Comparison of ENCODE assay signal across 8 mouse cellular contexts in the genomic region with DNA sequence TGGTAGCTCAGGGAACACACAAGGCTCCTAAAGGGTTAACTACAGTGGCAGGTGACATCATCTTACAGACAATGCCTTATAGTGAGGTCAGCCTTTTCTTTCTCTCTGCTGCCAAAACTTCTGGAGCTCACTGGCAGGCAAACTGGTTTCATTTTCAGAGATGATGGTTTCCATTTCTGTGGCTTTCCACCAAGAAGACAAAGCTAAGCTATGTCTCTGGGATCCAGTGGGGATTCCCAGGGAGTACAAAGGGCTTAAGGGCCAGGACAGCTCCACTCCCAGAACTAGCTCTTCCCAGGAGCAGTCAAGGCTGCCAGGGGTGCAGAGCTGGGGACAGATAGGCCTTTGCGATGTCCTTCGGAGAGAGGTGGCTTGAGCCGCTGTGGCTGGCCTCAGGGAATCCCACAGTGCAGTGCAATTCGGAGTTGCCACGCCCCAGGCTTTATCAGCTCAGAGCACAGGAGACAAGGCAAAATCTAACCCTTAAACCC. TPM values are rescaled to one million over a fixed set of nuclear protein-coding genes. Genes with fewer than 3 reads are reported as not detected.
DNase-seq lines count a peak whose midpoint lies in the region; ATAC-seq and TF ChIP-seq lines count a peak whose summit lies in the region.

No protein-coding gene starts in this region.

- no peak for TF ChIP-seq CTCF in bone marrow macrophage, adult 2 months (IDR thresholded peaks at IDR 0.05; ENCODE audit: low read depth, low read length)

- H3K27me3 ChIP-seq in limb, embryonic 12.5 days: no peaks in the 10 kb centered on the region
- no peaks in the 10 kb centered on the region for H3K27me3 ChIP-seq in limb, embryonic 10.5 days (ENCODE audit: low read depth, poor library complexity, severe bottlenecking)

- peaks cover 36% of the 10 kb centered on the region for H3K4me1 ChIP-seq in limb, embryonic 12.5 days (replicated peaks)
- peaks cover 39% of the 10 kb centered on the region for H3K4me1 ChIP-seq in limb, embryonic 10.5 days
- H3K4me1 ChIP-seq in bone marrow macrophage, adult 2 months (ENCODE audit: control insufficient read depth, insufficient read depth, low read length): peaks cover 32% of the 10 kb centered on the region

- no peak for TF ChIP-seq POLR2A in bone marrow macrophage, adult 2 months (IDR thresholded peaks at IDR 0.05; ENCODE audit: borderline replicate concordance, low read depth, low read length)

- ATAC-seq in limb, embryonic 12.5 days (ENCODE audit: insufficient number of reproducible peaks, insufficient read depth, low FRiP score, low TSS enrichment, low read depth): no peak
- 0 out of 2 replicates have a peak, but pooled peaks have one; percentile 14 for ATAC-seq in megakaryocyte-erythroid progenitor cell, adult 5-6 weeks (replicated peaks; ENCODE audit: low FRiP score, low TSS enrichment, poor library complexity, severe bottlenecking)

- no peak overlapping the region for H3K4me2 ChIP-seq in limb, embryonic 12.5 days

- no peak for DNase-seq in limb, embryonic 10.5 days (ENCODE audit: low spot score)
- peak; percentile 25 to 49 for DNase-seq in heart, postnatal 36 days
- DNase-seq in urinary bladder, adult 2 months (ENCODE audit: low spot score): no peak
- DNase-seq in embryo, embryonic 10.5 days (ENCODE audit: low spot score): no peak
- DNase-seq in frontal cortex, adult 2 months (ENCODE audit: extremely low spot score in 1 of 2, low spot score in 1 of 2): no peak

- no peak overlapping the region for H3K4me3 ChIP-seq in limb, embryonic 12.5 days (replicated peaks)
- H3K4me3 ChIP-seq in limb, embryonic 10.5 days: no peak overlapping the region
- no peak overlapping the region for H3K4me3 ChIP-seq in bone marrow macrophage, adult 2 months (ENCODE audit: insufficient read depth, low read length)

- intact Hi-C loops in heart, postnatal 36 days (cut with DNase I): loop anchor here (1.0 kb wide), 1 partner anchor 27 kb away; no protein-coding TSS in a partner anchor

- H3K36me3 ChIP-seq in limb, embryonic 12.5 days: peaks cover 53% of the 10 kb centered on the region
- H3K36me3 ChIP-seq in limb, embryonic 10.5 days: peaks cover 50% of the 10 kb centered on the region

- H3K9me3 ChIP-seq in limb, embryonic 12.5 days: peaks cover 3% of the 10 kb centered on the region; the same call in 1 of the 2 replicates
- no peaks in the 10 kb centered on the region for H3K9me3 ChIP-seq in limb, embryonic 10.5 days (replicated peaks)

- H3K9ac ChIP-seq in limb, embryonic 12.5 days (replicated peaks): no peak overlapping the region

- 75% methylated on average over 5 of the region's 5 CpGs for WGBS in limb, embryonic 12.5 days
- 83% methylated on average over 5 of the region's 5 CpGs for WGBS in limb, embryonic 10.5 days

- 0 out of 2 replicates have a peak overlapping the region, but pooled peaks have one; percentile 4 for H3K27ac ChIP-seq in limb, embryonic 12.5 days
- H3K27ac ChIP-seq in limb, embryonic 10.5 days: no peak overlapping the region
- peak overlapping the region; percentile 31 for H3K27ac ChIP-seq in bone marrow macrophage, adult 2 months (ENCODE audit: insufficient read depth, low read depth, low read length)

RNA-seq across cellular contexts. Expression of a gene that starts 23.5 kb away (rescaled TPM):
- polyA plus RNA-seq in limb, embryonic 12.5 days (2016; fragmentation: Nextera tagmentation; extraction: Ambion mirVana): 37.2 and 41.4 TPM in 2 replicates
- 43.5 and 48.7 TPM in 2 replicates for polyA plus RNA-seq in limb, embryonic 10.5 days (2016; fragmentation: Nextera tagmentation; extraction: Ambion mirVana)
- 24.6 and 25.2 TPM in 2 replicates for polyA plus RNA-seq in bone marrow macrophage, adult 2 months (2012; ENCODE audit: insufficient read depth, insufficient read length, missing spikeins)
- 10 to 100 TPM; 11.4 to 11.7 TPM for total RNA-seq in heart, postnatal 36 days (2021)
- 12.5 and 14.1 TPM in 2 replicates for total RNA-seq in megakaryocyte-erythroid progenitor cell, adult 5-6 weeks (2014; fragmentation: Nextera tagmentation)
- total RNA-seq in megakaryocyte-erythroid progenitor cell, adult 5-6 weeks (2017): 10.7 and 14.3 TPM in 2 replicates
- polyA plus RNA-seq in urinary bladder, adult 2 months (2012; rRNA removed): 20.7 and 21.6 TPM in 2 replicates
- 13.1 and 15.6 TPM in 2 replicates for polyA plus RNA-seq in frontal cortex, adult 2 months (2012; rRNA removed)

RNA-seq across cellular contexts. Expression of a gene that starts 26.1 kb away (rescaled TPM):
- polyA plus RNA-seq in limb, embryonic 12.5 days (2016; fragmentation: Nextera tagmentation; extraction: Ambion mirVana): 1.2 and 2.1 TPM in 2 replicates
- polyA plus RNA-seq in limb, embryonic 10.5 days (2016; fragmentation: Nextera tagmentation; extraction: Ambion mirVana): 1.8 TPM in 2 replicates
- polyA plus RNA-seq in bone marrow macrophage, adult 2 months (2012; ENCODE audit: insufficient read depth, insufficient read length, missing spikeins): 74.2 and 78.0 TPM in 2 replicates
- total RNA-seq in heart, postnatal 36 days (2021): 1 to 10 TPM; 3.4 to 4.2 TPM
- 10.0 and 20.1 TPM in 2 replicates for total RNA-seq in megakaryocyte-erythroid progenitor cell, adult 5-6 weeks (2014; fragmentation: Nextera tagmentation)
- total RNA-seq in megakaryocyte-erythroid progenitor cell, adult 5-6 weeks (2017): 11.7 and 11.9 TPM in 2 replicates
- polyA plus RNA-seq in urinary bladder, adult 2 months (2012; rRNA removed): 19.2 and 25.1 TPM in 2 replicates
- polyA plus RNA-seq in frontal cortex, adult 2 months (2012; rRNA removed): 7.8 and 8.7 TPM in 2 replicates

RNA-seq across cellular contexts. Expression of a gene that starts 42.4 kb away (rescaled TPM):
- 5.5 and 6.6 TPM in 2 replicates for polyA plus RNA-seq in limb, embryonic 12.5 days (2016; fragmentation: Nextera tagmentation; extraction: Ambion mirVana)
- polyA plus RNA-seq in limb, embryonic 10.5 days (2016; fragmentation: Nextera tagmentation; extraction: Ambion mirVana): 5.2 and 5.9 TPM in 2 replicates
- 0.61 and 0.70 TPM in 2 replicates for polyA plus RNA-seq in bone marrow macrophage, adult 2 months (2012; ENCODE audit: insufficient read depth, insufficient read length, missing spikeins)
- total RNA-seq in heart, postnatal 36 days (2021): under 1 TPM; 0.57 to 0.64 TPM
- 5.3 and 5.9 TPM in 2 replicates for total RNA-seq in megakaryocyte-erythroid progenitor cell, adult 5-6 weeks (2014; fragmentation: Nextera tagmentation)
- total RNA-seq in megakaryocyte-erythroid progenitor cell, adult 5-6 weeks (2017): 2.2 and 3.1 TPM in 2 replicates
- polyA plus RNA-seq in urinary bladder, adult 2 months (2012; rRNA removed): 0.69 and 0.87 TPM in 2 replicates
- polyA plus RNA-seq in frontal cortex, adult 2 months (2012; rRNA removed): 4.6 and 4.9 TPM in 2 replicates

Comparison
In these comparisons a context has a peak if more than half of its experiments do, and no peak if none do; other contexts are left out.
1. DNase-seq: peak in heart, postnatal 36 days (2 of 2); none in limb, embryonic 10.5 days (single experiment), urinary bladder, adult 2 months (single experiment), embryo, embryonic 10.5 days (single experiment) and frontal cortex, adult 2 months (0 of 2).